Mouse (Mus musculus) CH12.LX (cell line): ENCODE measurements around the gene Tunar. TPM values are rescaled to one million over a fixed set of nuclear protein-coding genes. Genes with fewer than 3 reads are reported as not detected.

Source experiments
- DNase-seq: peaks from one replicate; pipeline ENCODE4 v3.0.0-alpha.2; 2013; ENCODE audit errors: extremely low read depth
- H3K27ac ChIP-seq: 2 replicates; pipeline ENCODE4 v1.5.1; 2012; ENCODE audit warnings: low read depth, mild to moderate bottlenecking, control low read depth, moderate library complexity; ENCODE audit not compliant: insufficient read depth
- H3K27me3 ChIP-seq: replicated peaks from 2 replicates; pipeline ENCODE3; 2012; ENCODE audit warnings: inconsistent platforms
- H3K36me3 ChIP-seq, 2 experiments: replicated peaks in 1 of 2; 2 replicates each; pipeline versions ENCODE3 to v1.6.1; 2012; ENCODE audit warnings: inconsistent platforms in 1 of 2, low read length in 1 of 2, mild to moderate bottlenecking in 1 of 2, mixed read lengths in 1 of 2, moderate library complexity in 1 of 2; ENCODE audit not compliant: control insufficient read depth in 1 of 2, insufficient read depth in 1 of 2
- H3K4me1 ChIP-seq, 2 experiments: 2 replicates each; pipeline ENCODE4 v1.6.1; 2012; ENCODE audit warnings: inconsistent platforms in 1 of 2, moderate library complexity in 1 of 2; ENCODE audit not compliant: insufficient read depth in 2 of 2, control insufficient read depth in 1 of 2
- H3K4me2 ChIP-seq: 2 replicates; pipeline ENCODE4 v1.6.1; 2012; ENCODE audit warnings: low read depth, mild to moderate bottlenecking, control low read depth; ENCODE audit not compliant: poor library complexity, insufficient read depth, severe bottlenecking
- H3K4me3 ChIP-seq, 3 experiments: fragments of 150-350 bp in 1 of 3; sonication (generic) in 1 of 3; replicated peaks in 1 of 3; 2 replicates each; pipeline versions ENCODE3 to v1.5.1; 2011 to 2012; ENCODE audit warnings: low read depth in 2 of 3, low read length in 2 of 3, mild to moderate bottlenecking in 2 of 3, moderate library complexity in 2 of 3, control low read depth in 1 of 3, improper control_type of control experiment in 1 of 3, inconsistent platforms in 1 of 3, mixed read lengths in 1 of 3; ENCODE audit not compliant: poor library complexity in 1 of 3
- H3K79me2 ChIP-seq: replicated peaks from 2 replicates; pipeline ENCODE4 v1.6.1; 2012; ENCODE audit warnings: mild to moderate bottlenecking, moderate library complexity; ENCODE audit not compliant: control insufficient read depth, poor library complexity, insufficient read depth, severe bottlenecking; ENCODE audit errors: extremely low read depth
- H3K9ac ChIP-seq: 2 replicates; pipeline ENCODE4 v1.6.1; 2012; ENCODE audit warnings: low read depth, mild to moderate bottlenecking, control low read depth, moderate library complexity; ENCODE audit not compliant: insufficient read depth
- H3K9me3 ChIP-seq: replicated peaks from 2 replicates; pipeline ENCODE3; 2012; ENCODE audit warnings: low read length, inconsistent platforms, mixed read lengths
- CHD1 ChIP-seq: IDR thresholded peaks from 2 replicates; pipeline ENCODE4 v1.6.1; 2012; ENCODE audit warnings: low read depth, low read length, improper control_type of control experiment, inconsistent platforms
- E2F4 ChIP-seq: IDR thresholded peaks from 2 replicates; pipeline ENCODE4 v1.6.1; 2011; ENCODE audit warnings: low read depth, low read length, improper control_type of control experiment; ENCODE audit not compliant: insufficient replicate concordance
- EP300 ChIP-seq: IDR thresholded peaks from 2 replicates; pipeline ENCODE4 v1.6.1; 2011; ENCODE audit warnings: low read length, improper control_type of control experiment
- GABPA ChIP-seq: IDR thresholded peaks from 2 replicates; pipeline ENCODE4 v1.6.1; 2012; ENCODE audit warnings: low read depth, low read length, improper control_type of control experiment, inconsistent platforms; ENCODE audit not compliant: insufficient replicate concordance
- HCFC1 ChIP-seq: IDR thresholded peaks from 2 replicates; pipeline ENCODE4 v1.6.1; 2012; ENCODE audit warnings: low read depth, mild to moderate bottlenecking, inconsistent platforms, low read length, improper control_type of control experiment
- IRF4 ChIP-seq: IDR thresholded peaks from 2 replicates; pipeline ENCODE4 v1.6.1; 2014; ENCODE audit warnings: low read depth, mild to moderate bottlenecking, inconsistent platforms, low read length, improper control_type of control experiment
- JUN ChIP-seq: IDR thresholded peaks from 2 replicates; pipeline ENCODE4 v1.6.1; 2011; ENCODE audit warnings: low read depth, mild to moderate bottlenecking, low read length, improper control_type of control experiment, moderate library complexity; ENCODE audit not compliant: insufficient read depth
- JUND ChIP-seq: conservative IDR thresholded peaks from 2 replicates; pipeline ENCODE4 v1.6.1; 2011; ENCODE audit warnings: low read depth, low read length, improper control_type of control experiment
- KAT2A ChIP-seq: IDR thresholded peaks from 2 replicates; pipeline ENCODE4 v1.6.1; 2012; ENCODE audit warnings: low read length, improper control_type of control experiment, inconsistent platforms; ENCODE audit not compliant: insufficient replicate concordance
- MAZ ChIP-seq: IDR thresholded peaks from 2 replicates; pipeline ENCODE4 v1.6.1; 2012; ENCODE audit warnings: low read depth, mild to moderate bottlenecking, inconsistent platforms, low read length, improper control_type of control experiment, moderate library complexity
- MYC ChIP-seq: IDR thresholded peaks from 2 replicates; pipeline ENCODE4 v1.6.1; 2011; ENCODE audit warnings: low read depth, mild to moderate bottlenecking, improper control_type of control experiment, low read length
- NELFE ChIP-seq: IDR thresholded peaks from 2 replicates; pipeline ENCODE4 v1.6.1; 2011; ENCODE audit warnings: low read depth, low read length, improper control_type of control experiment
- NRF1 ChIP-seq: IDR thresholded peaks from 2 replicates; pipeline ENCODE4 v1.6.1; 2014; ENCODE audit warnings: low read depth, mild to moderate bottlenecking, inconsistent platforms, low read length, improper control_type of control experiment, moderate library complexity
- POLR2A ChIP-seq: IDR thresholded peaks from 2 replicates; pipeline ENCODE4 v1.6.1; 2011; ENCODE audit warnings: low read depth, mild to moderate bottlenecking, improper control_type of control experiment, low read length
- POLR2AphosphoS2 ChIP-seq: IDR thresholded peaks from 2 replicates; pipeline ENCODE4 v1.6.1; 2011; ENCODE audit warnings: low read depth, low read length, improper control_type of control experiment
- RAD21 ChIP-seq: IDR thresholded peaks from 2 replicates; pipeline ENCODE4 v1.6.1; 2011; ENCODE audit warnings: low read depth, mild to moderate bottlenecking, low read length, improper control_type of control experiment, moderate library complexity
- SMC3 ChIP-seq: IDR thresholded peaks from 2 replicates; pipeline ENCODE4 v1.6.1; 2011; ENCODE audit warnings: low read depth, low read length, improper control_type of control experiment
- TCF12 ChIP-seq: IDR thresholded peaks from 2 replicates; pipeline ENCODE4 v1.6.1; 2014; ENCODE audit warnings: low read depth, mild to moderate bottlenecking, inconsistent platforms, low read length, improper control_type of control experiment
- UBTF ChIP-seq: IDR thresholded peaks from 2 replicates; pipeline ENCODE4 v1.6.1; 2012; ENCODE audit warnings: low read depth, mild to moderate bottlenecking, inconsistent platforms, low read length, improper control_type of control experiment, moderate library complexity
- ZC3H11A ChIP-seq: IDR thresholded peaks from 2 replicates; pipeline ENCODE4 v1.6.1; 2012; ENCODE audit warnings: low read depth, mild to moderate bottlenecking, inconsistent platforms, low read length, improper control_type of control experiment
- ZMIZ1 ChIP-seq: IDR thresholded peaks from 2 replicates; pipeline ENCODE4 v1.6.1; 2012; ENCODE audit warnings: low read depth, mild to moderate bottlenecking, inconsistent platforms, low read length, improper control_type of control experiment
- ZNF384 ChIP-seq: IDR thresholded peaks from 2 replicates; pipeline ENCODE4 v1.6.1; 2012; ENCODE audit warnings: low read depth, low read length, improper control_type of control experiment, inconsistent platforms
- dilution Hi-C: fragments of 300-500 bp; cut with MboI; formaldehyde crosslinking; loops from 2 replicates; pipeline ENCODE4 v1.14.3; 2020; ENCODE audit warnings: low sequenced_read_pairs; ENCODE audit not compliant: extremely low pct_unique_long_range_greater_than_20kb, extremely low pct_ligation_motif_present
- in situ Hi-C: fragments of 300-500 bp; cut with MboI; formaldehyde crosslinking; loops from 3 replicates; pipeline ENCODE4 v1.14.3; 2019; ENCODE audit warnings: low sequenced_read_pairs, low pct_ligation_motif_present, low pct_unique_long_range_greater_than_20kb, mixed read lengths
- polyA plus RNA-seq: library from polyadenylated mRNA; unstranded; fragments of >175 nt; gene quantifications from 2 replicates; pipeline ENCODE4 v1.2.1, GENCODE M21; 2012; ENCODE audit warnings: low read depth; ENCODE audit not compliant: insufficient read length
- total RNA-seq, 2 experiments: library from RNA; depleted of rRNA; stranded (reverse); fragments of 300-350 nt in 1 of 2; fragments of >200 nt in 1 of 2; gene quantifications; 2 replicates each; pipeline ENCODE4 v1.2.3; 2012 to 2014

Gene Tunar
- total and polyA plus RNA-seq, 3 experiments: not detected

- no peaks in the 10 kb centered on the region for H3K79me2 ChIP-seq
- H3K4me1 ChIP-seq: no peaks in the 10 kb centered on the region
- H3K9ac ChIP-seq: no peak overlapping the region
- DNase-seq: no peak
- H3K27me3 ChIP-seq: peaks cover 78% of the 10 kb centered on the region
- dilution Hi-C loops: no loop called here
- H3K27ac ChIP-seq: no peak overlapping the region
- TF ChIP-seq EP300: no peak
- no peak for TF ChIP-seq POLR2A
- TF ChIP-seq GABPA: no peak
- TF ChIP-seq ZNF384: no peak
- TF ChIP-seq ZMIZ1: no peak
- H3K9me3 ChIP-seq: peaks cover 6% of the 10 kb centered on the region
- H3K4me2 ChIP-seq: no peak overlapping the region
- in situ Hi-C loops: no loop called here
- H3K36me3 ChIP-seq: no peaks in the 10 kb centered on the region
- H3K4me3 ChIP-seq: no peak overlapping the region
Observed at GRCm38 (mm10) chr12:105347261-105347660, 13.6 kb downstream of the Tunar start.

- Histone ChIP-seq H3K4me2 (no peak overlapping the region), H3K79me2 (no peaks in the 10 kb centered on the region), H3K9ac (no peak overlapping the region), H3K27ac (no peak overlapping the region), H3K27me3 (peaks cover 85% of the 10 kb centered on the region), H3K9me3 (peaks cover 6% of the 10 kb centered on the region), H3K4me1 (no peaks in the 10 kb centered on the region), H3K36me3 (no peaks in the 10 kb centered on the region), H3K4me3 (no peak overlapping the region)
- in situ Hi-C loops (no loop called here), dilution Hi-C loops (no loop called here)
- TF ChIP-seq MAZ (no peak), JUN (no peak), NRF1 (no peak), KAT2A (no peak), UBTF (no peak), E2F4 (no peak), JUND (no peak), NELFE (no peak), GABPA (no peak), MYC (no peak), TCF12 (no peak), POLR2AphosphoS2 (no peak), SMC3 (no peak), RAD21 (no peak), ZC3H11A (no peak), HCFC1 (no peak), CHD1 (no peak), IRF4 (no peak)
- DNase-seq: no peak
Observed at GRCm38 (mm10) chr12:105354266-105354665, 20.6 kb downstream of the Tunar start.
